Mouse (Mus musculus): ENCODE data around the gene Clk2.

Clk2 gene

GRCm38 (mm10) chr3:89164506-89165267 is at the start of gene Clk2:
Gene Clk2 (plus strand): TSS chr3:89164795.
- peak; percentile 86 for DNase-seq (ENCODE audit: low read depth, low spot score)

DNA sequence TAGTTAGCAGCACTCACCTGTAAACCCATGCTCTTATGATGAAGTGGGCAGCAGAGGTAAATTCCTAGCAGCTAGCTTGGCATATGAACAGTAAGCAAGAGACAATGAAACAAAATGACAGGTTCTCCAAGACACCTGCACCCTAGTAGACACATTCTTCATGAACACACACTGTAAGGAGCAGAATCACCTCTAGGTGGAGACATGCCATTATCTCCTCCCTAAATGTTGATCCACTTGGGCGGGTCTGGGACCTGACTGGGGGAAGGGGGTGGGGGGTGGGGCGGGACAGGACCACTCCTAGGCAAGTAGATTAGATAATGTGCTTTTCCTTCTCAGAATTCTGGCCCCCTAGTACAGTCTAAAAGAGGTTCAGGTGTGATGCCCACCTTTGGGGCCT is 49.1 kb upstream of the Clk2 start:
- DNase-seq (ENCODE audit: low read depth, low spot score), result no peak

GRCm38 (mm10) chr3:89123313-89123712 is 41.3 kb upstream of the Clk2 start:
- no peak for DNase-seq (ENCODE audit: low read depth, low spot score)

DNA sequence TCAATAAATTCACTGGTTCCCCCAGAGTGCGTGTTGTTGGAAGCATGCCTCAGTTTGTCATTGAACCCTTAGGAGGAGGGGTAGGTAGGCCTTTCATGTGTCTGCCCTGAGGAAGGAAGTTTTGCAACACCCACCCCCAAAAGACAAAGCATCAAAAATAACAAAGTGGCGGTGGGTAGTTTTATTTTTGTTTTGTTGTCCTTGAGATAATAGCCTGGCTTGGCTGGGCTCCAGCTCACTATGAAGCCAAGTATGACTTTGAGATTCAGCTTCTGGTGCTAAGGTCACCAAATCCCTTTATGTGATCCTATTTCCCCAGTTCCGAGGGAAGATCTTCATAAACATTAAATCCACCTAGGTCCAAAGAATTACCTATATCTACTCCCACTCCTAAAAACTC is 40.4 kb upstream of the Clk2 start:
- DNase-seq (ENCODE audit: low read depth, low spot score), result no peak

GRCm38 (mm10) chr3:89125981-89126380 is 38.6 kb upstream of the Clk2 start:
- DNase-seq (ENCODE audit: low read depth, low spot score), result no peak

DNA sequence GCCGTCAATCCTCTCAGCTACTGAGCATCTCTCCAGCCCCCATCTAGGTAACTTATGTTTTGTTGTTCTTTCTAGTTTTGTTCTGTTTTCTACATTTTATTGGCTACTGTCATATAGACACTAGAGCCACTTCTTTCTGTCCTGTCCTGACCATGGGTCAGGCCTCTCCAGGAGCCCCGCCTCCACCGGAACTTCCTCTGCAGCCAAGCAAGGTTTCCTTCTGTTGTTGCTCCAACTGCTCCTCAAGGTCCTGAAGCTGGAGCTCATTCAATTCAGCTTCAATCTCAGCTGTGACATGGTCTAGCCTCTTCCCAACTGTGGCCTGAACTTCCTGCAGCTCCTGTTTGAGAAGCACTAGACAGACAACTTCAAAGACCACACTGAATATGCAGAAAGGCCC is 34.7 kb upstream of the Clk2 start:
- no peak for DNase-seq (ENCODE audit: low read depth, low spot score)

DNA sequence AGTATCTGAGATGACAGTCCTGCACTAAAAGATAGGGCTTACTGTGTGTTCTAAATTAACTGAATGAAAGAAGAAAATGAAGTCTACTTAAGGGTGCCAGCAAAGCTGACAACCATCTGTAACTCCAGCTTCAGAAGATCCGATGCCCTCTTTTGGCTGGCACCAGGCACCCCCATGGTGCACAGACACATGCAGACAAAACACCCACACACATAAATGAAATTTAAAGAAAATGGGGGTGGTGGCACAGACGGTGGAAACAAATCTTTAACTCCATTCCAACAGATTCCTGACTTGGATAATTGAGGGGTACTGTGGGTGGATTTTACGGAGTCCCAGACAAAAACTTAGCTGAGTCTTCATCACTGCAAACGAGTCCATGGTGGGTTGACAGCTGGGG is 32.8 kb upstream of the Clk2 start:
- no peak for DNase-seq (ENCODE audit: low read depth, low spot score)

- DNase-seq (ENCODE audit: low read depth, low spot score), result no peak
Measured at GRCm38 (mm10) chr3:89132285-89133062, 32.1 kb upstream of the Clk2 start.

GRCm38 (mm10) chr3:89133063-89133450 is 31.5 kb upstream of the Clk2 start:
- no peak for DNase-seq (ENCODE audit: low read depth, low spot score)

GRCm38 (mm10) chr3:89133752-89134151 is 30.8 kb upstream of the Clk2 start:
- DNase-seq (ENCODE audit: low read depth, low spot score), result no peak

DNA sequence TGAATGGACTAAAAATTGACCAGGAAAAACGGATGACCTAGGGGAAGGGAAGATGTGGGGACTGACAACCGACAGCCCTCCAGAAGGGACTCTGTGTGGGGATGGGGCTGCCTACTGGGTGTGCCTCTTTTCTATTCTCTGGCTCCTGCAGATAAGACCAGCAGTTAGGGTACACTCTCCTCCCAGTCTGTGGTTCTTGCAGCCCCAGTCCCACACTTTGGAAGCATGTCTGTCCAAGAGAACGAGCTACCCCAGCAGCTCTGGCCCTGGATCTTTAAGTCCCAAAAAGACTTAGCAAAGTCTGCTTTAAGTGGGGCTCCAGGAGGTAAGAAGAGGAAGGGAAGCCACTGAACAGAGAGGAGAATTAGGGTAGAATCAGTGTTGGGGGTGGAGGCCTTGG is 28.6 kb upstream of the Clk2 start, which contains the start of gene Pklr:
TSS of gene Pklr (plus strand) at position 185 of the 400 bp plus-strand sequence.
- no peak for DNase-seq (ENCODE audit: low read depth, low spot score)

DNA sequence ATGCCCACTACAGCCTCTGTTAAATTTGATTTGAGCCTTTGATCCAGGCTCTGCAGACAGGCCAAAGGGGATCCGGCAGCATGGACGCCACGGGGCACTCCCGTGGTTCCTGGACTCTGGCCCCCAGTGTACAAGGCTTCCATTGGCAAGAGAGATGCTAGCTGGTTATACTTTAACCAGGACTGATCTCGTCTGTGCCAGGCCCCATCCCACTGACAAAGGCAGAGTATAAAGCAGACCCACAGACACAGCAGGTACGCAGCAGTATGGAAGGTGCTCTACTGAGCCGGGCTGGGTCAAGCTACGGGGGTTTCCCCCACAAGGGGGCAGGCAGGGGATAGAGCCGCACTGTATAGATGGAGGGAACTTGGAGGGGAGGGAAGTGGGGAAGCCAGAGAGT is 28.2 kb upstream of the Clk2 start:
- no peak for DNase-seq (ENCODE audit: low read depth, low spot score)

GRCm38 (mm10) chr3:89144821-89145220 is 19.8 kb upstream of the Clk2 start:
- no peak for DNase-seq (ENCODE audit: low read depth, low spot score)

DNA sequence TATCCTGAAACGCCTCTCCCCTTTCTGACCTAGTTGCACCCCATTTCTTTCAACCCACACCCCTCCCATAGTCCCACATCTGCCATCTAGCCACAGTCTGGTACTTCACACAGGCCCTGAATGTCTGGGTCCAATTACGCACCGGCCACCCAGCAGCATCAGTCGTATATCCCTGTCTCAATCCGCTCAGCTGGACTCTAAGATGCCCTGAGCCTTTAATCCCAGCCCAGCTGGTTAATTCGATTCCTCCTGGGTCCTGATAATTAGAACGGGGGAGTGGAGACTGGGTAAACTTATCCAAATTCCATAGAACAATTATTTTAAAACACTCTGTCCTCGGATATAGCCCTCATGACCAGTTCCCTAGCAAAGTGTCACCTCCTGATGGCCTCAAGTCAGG is 19.0 kb upstream of the Clk2 start:
- DNase-seq (ENCODE audit: low read depth, low spot score), result peak; percentile 83

- DNase-seq (ENCODE audit: low read depth, low spot score), result no peak
Measured at GRCm38 (mm10) chr3:89147101-89147978, 17.3 kb upstream of the Clk2 start.

GRCm38 (mm10) chr3:89147979-89148311 is 16.6 kb upstream of the Clk2 start:
- no peak for DNase-seq (ENCODE audit: low read depth, low spot score)

GRCm38 (mm10) chr3:89148567-89148966 is 16.0 kb upstream of the Clk2 start:
- DNase-seq (ENCODE audit: low read depth, low spot score), result no peak

DNA sequence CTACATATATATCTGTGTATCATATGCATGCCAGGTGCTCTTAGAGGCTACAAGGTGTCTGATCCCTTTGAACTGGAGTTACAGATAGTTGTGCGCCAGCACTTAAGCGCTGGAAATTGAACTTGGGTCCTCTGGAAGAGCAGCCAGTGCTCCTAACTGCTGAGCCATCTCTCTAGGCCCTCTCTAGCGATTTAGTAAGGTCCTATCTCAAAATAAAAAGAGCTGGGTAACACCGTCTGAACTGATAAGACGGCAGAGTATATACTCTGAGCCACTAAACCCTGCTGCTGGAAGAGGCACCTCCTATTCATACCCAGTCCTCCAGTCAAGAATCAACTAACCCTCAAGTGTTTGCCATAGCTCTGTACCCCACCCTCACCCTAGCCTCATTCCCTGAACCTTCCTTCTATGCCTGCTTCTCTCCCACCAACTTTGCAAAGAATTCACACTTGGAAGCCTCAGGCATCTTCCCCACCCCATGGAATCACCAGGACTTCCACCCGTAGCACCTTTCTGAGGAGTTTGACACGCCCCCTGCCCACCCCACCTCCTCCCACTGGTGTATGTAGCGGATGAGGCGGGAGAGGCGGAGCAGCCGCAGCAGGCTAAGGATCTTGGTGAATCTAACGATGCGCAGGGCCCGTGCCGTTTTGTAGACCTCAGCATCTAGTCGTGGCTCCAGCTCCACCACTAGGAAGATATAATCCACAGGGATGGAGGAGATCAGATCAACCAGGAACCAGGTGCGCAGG is 12.3 kb upstream of the Clk2 start:
- no peak for DNase-seq (ENCODE audit: low read depth, low spot score)

- no peak for DNase-seq (ENCODE audit: low read depth, low spot score)
Measured at GRCm38 (mm10) chr3:89156951-89157350, 7.6 kb upstream of the Clk2 start.

GRCm38 (mm10) chr3:89158651-89159050 is 5.9 kb upstream of the Clk2 start:
- no peak for DNase-seq (ENCODE audit: low read depth, low spot score)

DNA sequence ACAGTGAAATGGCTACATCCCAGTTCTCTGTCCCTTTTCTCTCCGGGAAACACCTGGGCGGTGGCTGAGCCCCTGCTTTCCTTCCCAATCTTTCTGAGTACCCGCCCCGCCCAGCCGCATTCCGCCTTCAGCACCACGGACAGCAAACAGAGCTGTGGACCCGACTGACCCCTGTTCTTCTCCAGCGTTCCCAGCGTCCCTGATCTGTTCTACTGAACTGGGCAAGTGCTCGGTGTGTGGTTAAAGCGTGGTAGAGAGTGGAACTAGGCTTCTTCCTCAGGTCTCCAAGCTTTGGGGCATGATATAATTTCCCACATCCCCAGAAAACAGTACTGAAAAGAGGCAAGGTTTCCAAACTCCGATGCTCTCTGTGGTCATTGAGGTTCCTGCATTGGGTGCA is 5.4 kb upstream of the Clk2 start:
- no peak for DNase-seq (ENCODE audit: low read depth, low spot score)
